Mouse (Mus musculus) brain, adult 10 weeks (tissue): ENCODE results near the gene Zfp646. TPM values are rescaled to one million over a fixed set of nuclear protein-coding genes. Genes with fewer than 3 reads are reported as not detected.

Experiments used
- polyA plus RNA-seq: library from polyadenylated mRNA; stranded (reverse); fragments of 350-450 nt; fragmentation: Illumina TruSeq; extraction: RNeasy Lipid Tissue Mini Kit (QIAGEN cat#74804); gene quantifications from one replicate; pipeline ENCODE4 v1.2.3, GENCODE M21; 2015; ENCODE audit warnings: low read depth, low replicate concordance

The Zfp646 gene
- polyA plus RNA-seq: 12.6 TPM

GRCm38 (mm10) chr7:127876041-127876466, at the start of gene Zfp646:
Gene Zfp646, plus strand, starts transcription at chr7:127876221.

GRCm38 (mm10) chr7:127876467-127877348, 687 bp downstream of the Zfp646 start, which contains the start of gene Zfp668:
Gene Zfp668, minus strand, starts transcription at chr7:127876828.

GRCm38 (mm10) chr7:127890798-127891197, 14.8 kb downstream of the Zfp646 start, which contains the start of gene Prss53:
Gene Prss53, minus strand, starts transcription at chr7:127890970.

GRCm38 (mm10) chr7:127895442-127895841, 19.4 kb downstream of the Zfp646 start, which contains the start of the genes Gm21974 and Vkorc1:
Gene Gm21974, minus strand, starts transcription at chr7:127895454.
Gene Vkorc1, minus strand, starts transcription at chr7:127895617.

GRCm38 (mm10) chr7:127903971-127904796, 28.2 kb downstream of the Zfp646 start, which contains the start of gene Bckdk:
Gene Bckdk, plus strand, starts transcription at chr7:127904082.

GRCm38 (mm10) chr7:127912190-127912871, 36.3 kb downstream of the Zfp646 start, which contains the start of gene Kat8:
Gene Kat8, plus strand, starts transcription at chr7:127912516.

GRCm38 (mm10) chr7:127929923-127930322, 53.9 kb downstream of the Zfp646 start, which contains the start of gene Prss8:
Gene Prss8, minus strand, starts transcription at chr7:127930104.

Other genes starting within 250 kb of the Zfp646 start
- gene Bcl7c, start 167.3 kb upstream of the Zfp646 start, polyA plus RNA-seq: 25.9 TPM
- gene Ctf1, start 163.5 kb upstream of the Zfp646 start, polyA plus RNA-seq: 2.5 TPM
- not detected for gene Ctf2, start 144.1 kb upstream of the Zfp646 start, polyA plus RNA-seq
- gene Fbxl19, start 131.7 kb upstream of the Zfp646 start, polyA plus RNA-seq: 38.6 TPM
- 20.2 TPM for gene Orai3, start 106.4 kb upstream of the Zfp646 start, polyA plus RNA-seq
- 21.5 TPM for gene Setd1a, start 99.6 kb upstream of the Zfp646 start, polyA plus RNA-seq
- not detected for gene Gm49388, start 90.6 kb upstream of the Zfp646 start, polyA plus RNA-seq
- gene Hsd3b7, start 75.6 kb upstream of the Zfp646 start, polyA plus RNA-seq: 13.3 TPM
- 88.0 TPM for gene Stx4a, start 51.9 kb upstream of the Zfp646 start, polyA plus RNA-seq
- 319 TPM for gene Stx1b, start 51.7 kb upstream of the Zfp646 start, polyA plus RNA-seq
- gene Zfp668, start 607 bp downstream of the Zfp646 start, polyA plus RNA-seq: 9.1 TPM
- 2.1 TPM for gene Prss53, start 14.7 kb downstream of the Zfp646 start, polyA plus RNA-seq
- gene Gm21974, start 19.2 kb downstream of the Zfp646 start, polyA plus RNA-seq: not detected
- gene Vkorc1, start 19.4 kb downstream of the Zfp646 start, polyA plus RNA-seq: 40.9 TPM
- 45.9 TPM for gene Bckdk, start 27.9 kb downstream of the Zfp646 start, polyA plus RNA-seq
- gene Kat8, start 36.3 kb downstream of the Zfp646 start, polyA plus RNA-seq: 41.5 TPM
- gene Prss8, start 53.9 kb downstream of the Zfp646 start, polyA plus RNA-seq: 0.65 TPM
- 14.3 TPM for gene Prss36, start 70.5 kb downstream of the Zfp646 start, polyA plus RNA-seq
- gene Fus, start 91.2 kb downstream of the Zfp646 start, polyA plus RNA-seq: 307 TPM
- gene Pycard, start 117.6 kb downstream of the Zfp646 start, polyA plus RNA-seq: 4.3 TPM
- 0.34 TPM for gene Trim72, start 127.7 kb downstream of the Zfp646 start, polyA plus RNA-seq
- gene Itgam, start 186.4 kb downstream of the Zfp646 start, polyA plus RNA-seq: 11.5 TPM
- gene Gm49368, start 186.5 kb downstream of the Zfp646 start, polyA plus RNA-seq: not detected